Mouse (Mus musculus): Measurements from ENCODE around the gene Itpr1. TPM values are rescaled to one million over a fixed set of nuclear protein-coding genes. Genes with fewer than 3 reads are reported as not detected.

The Itpr1 gene
- polyA plus RNA-seq, 1 experiment from 2014 or later, result 5.4 TPM

GRCm38 (mm10) chr6:108467597-108467996, 254.7 kb downstream of the Itpr1 start:
- Histone ChIP-seq H3K4me1 (0 out of 2 replicates have a peak, but pooled peaks cover 5% of the 10 kb centered on the region), H3K9me3 (replicated peaks) (no peaks in the 10 kb centered on the region), H3K4me2 (no peak overlapping the region), H3K36me3 (no peaks in the 10 kb centered on the region; the same call in 1 of the 2 replicates), H3K27ac (no peak overlapping the region), H3K9ac (no peak overlapping the region), H3K27me3 (replicated peaks) (no peaks in the 10 kb centered on the region), H3K4me3 (no peak overlapping the region)
- 71% methylated on average over 6 of the region's 6 CpGs for WGBS (ENCODE audit: insufficient replicate concordance)
- ATAC-seq, result no peak

DNA sequence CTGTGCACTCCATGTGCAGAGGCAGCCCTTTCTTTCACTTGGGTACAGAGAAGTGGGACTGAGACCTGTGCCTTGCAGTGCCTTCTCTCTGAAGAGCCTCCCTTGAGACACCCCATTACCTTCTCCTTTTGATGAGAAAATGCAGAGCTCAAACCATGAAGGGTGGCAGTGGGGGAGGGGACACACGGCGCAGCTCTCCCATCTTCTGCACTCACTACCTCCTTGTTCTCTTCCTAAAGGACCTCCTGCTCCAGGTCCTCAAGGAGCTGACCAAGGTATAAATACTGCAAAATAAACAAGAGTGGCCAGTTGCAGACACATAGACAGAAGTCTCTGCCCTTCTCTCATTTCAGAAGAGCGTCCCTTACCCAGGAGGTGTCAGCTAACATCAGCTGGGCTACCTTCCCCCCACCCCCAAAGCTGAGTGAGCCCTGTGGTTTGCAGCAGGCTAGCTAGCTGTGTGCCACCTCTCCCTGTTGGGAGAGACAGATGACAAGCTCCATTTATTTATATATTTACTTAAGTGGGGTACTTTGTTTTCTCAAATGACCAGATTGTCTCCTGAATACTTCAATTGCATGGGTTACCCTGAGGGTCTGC, 255.4 kb downstream of the Itpr1 start:
- Histone ChIP-seq H3K27ac (no peak overlapping the region), H3K27me3 (replicated peaks) (no peaks in the 10 kb centered on the region), H3K4me3 (no peak overlapping the region), H3K4me1 (0 out of 2 replicates have a peak, but pooled peaks cover 5% of the 10 kb centered on the region), H3K9ac (no peak overlapping the region), H3K9me3 (replicated peaks) (no peaks in the 10 kb centered on the region), H3K36me3 (peaks cover under 1% of the 10 kb centered on the region; the same call in 1 of the 2 replicates), H3K4me2 (no peak overlapping the region)
- no peak for ATAC-seq
- WGBS (ENCODE audit: insufficient replicate concordance), result 55% methylated on average over 3 of the region's 3 CpGs

GRCm38 (mm10) chr6:108471878-108472277, 259.0 kb downstream of the Itpr1 start:
- peaks cover 5% of the 10 kb centered on the region; the same call in 1 of the 2 replicates for H3K36me3 ChIP-seq
- no peak overlapping the region for H3K9ac ChIP-seq
- H3K4me2 ChIP-seq, result no peak overlapping the region
- no peak overlapping the region for H3K27ac ChIP-seq
- no peaks in the 10 kb centered on the region for H3K9me3 ChIP-seq (replicated peaks)
- H3K4me3 ChIP-seq, result no peak overlapping the region
- ATAC-seq, result no peak
- no peaks in the 10 kb centered on the region for H3K27me3 ChIP-seq (replicated peaks)
- WGBS (ENCODE audit: insufficient replicate concordance), result 70% methylated on average over 3 of the region's 3 CpGs
- 0 out of 2 replicates have a peak, but pooled peaks cover 8% of the 10 kb centered on the region for H3K4me1 ChIP-seq

DNA sequence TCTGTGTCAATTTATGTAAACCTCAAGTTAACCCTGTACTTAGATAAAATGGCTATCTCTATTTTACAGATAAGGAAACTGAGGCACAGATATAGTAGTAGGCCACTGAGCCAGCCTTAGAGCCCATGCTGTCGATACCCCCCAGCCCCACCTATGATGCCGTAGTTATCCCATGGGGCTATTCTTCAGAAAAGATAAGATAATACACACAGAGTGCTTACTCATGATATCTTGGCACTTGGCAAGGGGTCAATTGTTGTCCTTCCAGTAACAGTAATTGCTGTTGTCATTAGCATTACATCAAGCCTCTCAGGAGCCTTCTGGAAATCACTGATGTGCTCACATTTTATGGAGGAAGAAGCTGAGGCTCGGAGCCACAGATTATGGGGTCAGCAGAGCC, 259.9 kb downstream of the Itpr1 start:
- Histone ChIP-seq H3K9me3 (replicated peaks) (no peaks in the 10 kb centered on the region), H3K36me3 (peaks cover 5% of the 10 kb centered on the region; the same call in 1 of the 2 replicates), H3K27me3 (replicated peaks) (no peaks in the 10 kb centered on the region), H3K4me2 (no peak overlapping the region), H3K27ac (no peak overlapping the region), H3K4me1 (0 out of 2 replicates have a peak, but pooled peaks cover 15% of the 10 kb centered on the region), H3K9ac (no peak overlapping the region), H3K4me3 (no peak overlapping the region)
- ATAC-seq, result no peak
- WGBS (ENCODE audit: insufficient replicate concordance), result 49% methylated on average over 3 of the region's 3 CpGs

GRCm38 (mm10) chr6:108476797-108477235, 263.9 kb downstream of the Itpr1 start:
- Histone ChIP-seq H3K4me1 (0 out of 2 replicates have a peak, but pooled peaks cover 10% of the 10 kb centered on the region), H3K4me2 (no peak overlapping the region), H3K4me3 (no peak overlapping the region), H3K27me3 (replicated peaks) (no peaks in the 10 kb centered on the region), H3K36me3 (peaks cover 9% of the 10 kb centered on the region; the same call in 1 of the 2 replicates), H3K9ac (no peak overlapping the region), H3K9me3 (replicated peaks) (no peaks in the 10 kb centered on the region), H3K27ac (no peak overlapping the region)
- WGBS (ENCODE audit: insufficient replicate concordance), result 60% methylated on average over 8 of the region's 8 CpGs
- ATAC-seq, result no peak

DNA sequence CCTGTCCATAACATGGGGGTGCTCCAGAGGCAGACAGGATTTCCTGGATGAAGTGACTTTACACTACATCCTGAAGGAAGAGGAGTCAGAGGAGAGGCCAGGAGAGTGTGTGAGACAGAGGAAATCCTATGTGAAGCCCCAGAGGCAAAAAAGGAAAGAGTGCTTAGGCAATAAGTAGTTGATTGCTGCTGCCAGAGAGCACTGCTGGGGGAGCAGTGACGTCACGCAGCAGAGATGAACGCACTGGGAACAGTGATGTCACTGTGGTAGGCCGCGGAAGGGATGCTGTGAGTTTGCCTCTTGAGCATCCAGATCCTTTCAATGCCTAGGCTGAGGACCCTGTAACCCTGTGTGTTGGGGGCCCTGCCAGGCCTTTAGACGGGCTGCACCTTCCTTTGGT, 264.7 kb downstream of the Itpr1 start:
- Histone ChIP-seq H3K4me2 (no peak overlapping the region), H3K4me1 (0 out of 2 replicates have a peak, but pooled peaks cover 10% of the 10 kb centered on the region), H3K9me3 (replicated peaks) (no peaks in the 10 kb centered on the region), H3K27me3 (replicated peaks) (no peaks in the 10 kb centered on the region), H3K27ac (no peak overlapping the region), H3K36me3 (peaks cover 9% of the 10 kb centered on the region; the same call in 1 of the 2 replicates), H3K4me3 (no peak overlapping the region), H3K9ac (no peak overlapping the region)
- ATAC-seq, result 0 out of 2 replicates have a peak, but pooled peaks have one; percentile 18
- WGBS (ENCODE audit: insufficient replicate concordance), result 78% methylated on average over 6 of the region's 6 CpGs

GRCm38 (mm10) chr6:108481190-108481589, 268.3 kb downstream of the Itpr1 start:
- Histone ChIP-seq H3K27ac (no peak overlapping the region), H3K4me1 (0 out of 2 replicates have a peak, but pooled peaks cover 10% of the 10 kb centered on the region), H3K27me3 (replicated peaks) (no peaks in the 10 kb centered on the region), H3K4me3 (no peak overlapping the region), H3K9ac (no peak overlapping the region), H3K36me3 (peaks cover 22% of the 10 kb centered on the region; the same call in 1 of the 2 replicates), H3K4me2 (no peak overlapping the region), H3K9me3 (replicated peaks) (no peaks in the 10 kb centered on the region)
- no peak for ATAC-seq
- WGBS (ENCODE audit: insufficient replicate concordance), result 75% methylated on average over 4 of the region's 4 CpGs

DNA sequence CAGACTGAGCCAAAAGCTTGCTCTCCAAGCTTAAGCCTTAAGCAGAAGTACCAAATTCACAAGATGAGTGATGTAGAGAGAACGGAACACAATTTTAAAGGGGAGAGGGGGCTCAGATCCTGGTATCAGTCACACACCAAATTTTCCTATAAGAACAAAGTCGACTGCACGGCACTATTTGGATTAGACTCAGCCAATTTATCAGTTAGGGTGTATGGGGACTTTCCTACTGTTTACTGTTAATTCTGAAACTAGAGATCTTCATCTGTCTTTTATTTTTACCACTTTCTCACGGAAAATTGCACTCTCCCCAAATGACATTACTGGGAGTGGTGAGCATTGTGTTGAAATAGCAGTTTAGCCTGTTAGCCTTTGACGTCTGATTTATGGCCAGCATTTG, 269.6 kb downstream of the Itpr1 start:
- 75% methylated on average over 5 of the region's 5 CpGs for WGBS (ENCODE audit: insufficient replicate concordance)
- Histone ChIP-seq H3K27me3 (replicated peaks) (no peaks in the 10 kb centered on the region), H3K9me3 (replicated peaks) (no peaks in the 10 kb centered on the region), H3K4me3 (no peak overlapping the region), H3K36me3 (peaks cover 22% of the 10 kb centered on the region; the same call in 1 of the 2 replicates), H3K9ac (no peak overlapping the region), H3K27ac (no peak overlapping the region), H3K4me2 (no peak overlapping the region), H3K4me1 (0 out of 2 replicates have a peak, but pooled peaks cover 2% of the 10 kb centered on the region)
- ATAC-seq, result no peak

GRCm38 (mm10) chr6:108486212-108486992, 273.5 kb downstream of the Itpr1 start:
- peaks cover 29% of the 10 kb centered on the region; the same call in 1 of the 2 replicates for H3K36me3 ChIP-seq
- no peaks in the 10 kb centered on the region for H3K4me1 ChIP-seq
- no peaks in the 10 kb centered on the region for H3K9me3 ChIP-seq (replicated peaks)
- no peaks in the 10 kb centered on the region for H3K27me3 ChIP-seq (replicated peaks)
- ATAC-seq, result peak; percentile 28; the same call in 1 of the 2 replicates
- no peak overlapping the region; the same call in 1 of the 2 replicates for H3K27ac ChIP-seq
- no peak overlapping the region for H3K4me2 ChIP-seq
- no peak overlapping the region for H3K9ac ChIP-seq
- 76% methylated on average over 7 of the region's 7 CpGs for WGBS (ENCODE audit: insufficient replicate concordance)
- H3K4me3 ChIP-seq, result no peak overlapping the region

DNA sequence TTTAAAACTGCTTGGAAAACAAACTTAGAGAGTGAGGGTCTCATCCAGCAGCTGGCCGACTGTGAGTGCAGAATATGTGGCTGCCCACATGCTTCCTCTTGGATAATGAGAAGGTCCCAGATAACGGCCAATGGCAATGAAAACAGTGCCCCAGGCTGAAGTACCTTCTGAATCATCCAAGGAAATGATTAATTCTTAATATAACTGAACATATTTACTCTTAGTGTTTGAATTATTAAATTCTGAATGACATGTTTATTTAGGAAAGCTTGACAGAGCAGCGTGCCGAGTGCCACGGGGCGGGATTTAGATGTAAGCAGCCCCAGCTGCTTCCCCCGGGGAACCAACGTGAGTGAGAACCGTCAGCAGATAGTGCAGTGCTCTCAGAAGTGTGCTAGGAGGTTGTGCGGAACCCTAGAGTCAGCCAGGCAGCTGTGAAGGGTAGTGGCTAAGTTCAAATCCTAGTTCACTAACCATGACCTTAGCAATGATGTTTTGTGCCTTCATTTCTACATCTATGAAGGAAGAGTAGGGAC, 274.5 kb downstream of the Itpr1 start:
- no peaks in the 10 kb centered on the region for H3K4me1 ChIP-seq
- H3K27me3 ChIP-seq (replicated peaks), result no peaks in the 10 kb centered on the region
- H3K4me2 ChIP-seq, result no peak overlapping the region
- peaks cover 29% of the 10 kb centered on the region; the same call in 1 of the 2 replicates for H3K36me3 ChIP-seq
- H3K9me3 ChIP-seq (replicated peaks), result no peaks in the 10 kb centered on the region
- H3K27ac ChIP-seq, result no peak overlapping the region
- no peak for ATAC-seq
- WGBS (ENCODE audit: insufficient replicate concordance), result 68% methylated on average over 10 of the region's 10 CpGs
- no peak overlapping the region for H3K4me3 ChIP-seq
- H3K9ac ChIP-seq, result no peak overlapping the region

- H3K27ac ChIP-seq, result no peak overlapping the region
- H3K4me2 ChIP-seq, result no peak overlapping the region
- 70% methylated on average over 5 of the region's 5 CpGs for WGBS (ENCODE audit: insufficient replicate concordance)
- peaks cover 23% of the 10 kb centered on the region; the same call in 1 of the 2 replicates for H3K36me3 ChIP-seq
- no peaks in the 10 kb centered on the region for H3K9me3 ChIP-seq (replicated peaks)
- no peaks in the 10 kb centered on the region for H3K4me1 ChIP-seq
- no peak overlapping the region for H3K4me3 ChIP-seq
- H3K27me3 ChIP-seq (replicated peaks), result no peaks in the 10 kb centered on the region
- no peak overlapping the region for H3K9ac ChIP-seq
- no peak for ATAC-seq
Observed at GRCm38 (mm10) chr6:108488250-108488649, 275.4 kb downstream of the Itpr1 start.

- Histone ChIP-seq H3K27ac (no peak overlapping the region), H3K4me1 (no peaks in the 10 kb centered on the region), H3K27me3 (replicated peaks) (no peaks in the 10 kb centered on the region), H3K4me3 (no peak overlapping the region), H3K4me2 (no peak overlapping the region), H3K36me3 (peaks cover 20% of the 10 kb centered on the region; the same call in 1 of the 2 replicates), H3K9me3 (replicated peaks) (no peaks in the 10 kb centered on the region), H3K9ac (no peak overlapping the region)
- no peak for ATAC-seq
- WGBS (ENCODE audit: insufficient replicate concordance), result 57% methylated on average over 1 of the region's 1 CpGs
Observed at GRCm38 (mm10) chr6:108491969-108492368, 279.1 kb downstream of the Itpr1 start.
